In genomic region chr13:49172335-49172734, GRCm38 (mm10) we compare ENCODE assay signal across 12 mouse cellular contexts. TPM values are rescaled to one million over a fixed set of nuclear protein-coding genes. Genes with fewer than 3 reads are reported as not detected.
A peak's percentile ranks its signal among the peaks of the same experiment; 100 is the strongest.
DNase-seq lines count a peak whose midpoint lies in the region; ATAC-seq and TF ChIP-seq lines count a peak whose summit lies in the region.
"Had no signal": no experiment of that assay in that cellular context is flagged by ENCODE, and none has a peak within 500 bp of the region (broad histone marks: within the 10 kb centered on the region; RNA-seq: fewer than 3 reads in every experiment).

No protein-coding gene starts in this region.

- H3K4me2 ChIP-seq in lung, embryonic 16.5 days (ENCODE audit: low read depth, low read length), result no peak overlapping the region
- H3K4me2 ChIP-seq in hindbrain, postnatal 0 days (ENCODE audit: low read depth, low read length), result no peak overlapping the region
- no peak overlapping the region for H3K4me2 ChIP-seq in lung, postnatal 0 days (replicated peaks; ENCODE audit: low read depth, low read length)
- H3K4me2 ChIP-seq in intestine, embryonic 15.5 days (replicated peaks), result no peak overlapping the region
- H3K4me2 ChIP-seq: neural tube, embryonic 12.5 days had no signal

- no peak overlapping the region for H3K9ac ChIP-seq in lung, embryonic 16.5 days (ENCODE audit: low read length)
- no peak overlapping the region for H3K9ac ChIP-seq in hindbrain, postnatal 0 days (replicated peaks; ENCODE audit: low read length)
- no peak overlapping the region for H3K9ac ChIP-seq in lung, postnatal 0 days (replicated peaks; ENCODE audit: low read depth)
- no peak overlapping the region for H3K9ac ChIP-seq in intestine, embryonic 15.5 days
- H3K9ac ChIP-seq: neural tube, embryonic 12.5 days had no signal

- H3K36me3 ChIP-seq in lung, embryonic 16.5 days (ENCODE audit: control insufficient read depth, insufficient read depth, low read length), result no peaks in the 10 kb centered on the region
- H3K36me3 ChIP-seq in hindbrain, postnatal 0 days (ENCODE audit: insufficient read depth, low read length), result no peaks in the 10 kb centered on the region
- no peaks in the 10 kb centered on the region for H3K36me3 ChIP-seq in lung, postnatal 0 days (ENCODE audit: insufficient read depth, low read length)
- no peaks in the 10 kb centered on the region for H3K36me3 ChIP-seq in intestine, embryonic 15.5 days
- H3K36me3 ChIP-seq: G1E; neural tube, embryonic 12.5 days had no signal

- no peaks in the 10 kb centered on the region for H3K9me3 ChIP-seq in lung, embryonic 16.5 days (ENCODE audit: control insufficient read depth, low read length)
- H3K9me3 ChIP-seq in hindbrain, postnatal 0 days (ENCODE audit: low read length), result no peaks in the 10 kb centered on the region
- no peaks in the 10 kb centered on the region for H3K9me3 ChIP-seq in lung, postnatal 0 days (ENCODE audit: low read length)
- no peaks in the 10 kb centered on the region for H3K9me3 ChIP-seq in intestine, embryonic 15.5 days
- H3K9me3 ChIP-seq: G1E; neural tube, embryonic 12.5 days had no signal

- no peaks in the 10 kb centered on the region for H3K27me3 ChIP-seq in lung, embryonic 16.5 days (ENCODE audit: control insufficient read depth, insufficient read depth, low read depth, low read length)
- no peaks in the 10 kb centered on the region for H3K27me3 ChIP-seq in hindbrain, postnatal 0 days (ENCODE audit: insufficient read depth, low read length)
- H3K27me3 ChIP-seq in lung, postnatal 0 days (replicated peaks; ENCODE audit: insufficient read depth, low read length), result no peaks in the 10 kb centered on the region
- no peaks in the 10 kb centered on the region for H3K27me3 ChIP-seq in intestine, embryonic 15.5 days (replicated peaks)
- H3K27me3 ChIP-seq: neural tube, embryonic 12.5 days had no signal

- no peak for TF ChIP-seq EP300 in lung, postnatal 0 days (IDR thresholded peaks at IDR 0.05)

- DNase-seq in lung, adult 2 months, result no peak
- peak; percentile 93 for DNase-seq in cerebellum, adult 9-11 months
- DNase-seq in hindbrain, postnatal 0 days (ENCODE audit: low spot score), result peak; percentile 65
- DNase-seq in right cerebral cortex, postnatal 10 days (ENCODE audit: low spot score in 2 of 2), result peak; percentile 70 to 81
- no peak for DNase-seq in lung, postnatal 0 days (ENCODE audit: low spot score)
- DNase-seq: gastrocnemius, postnatal 25 days; heart, postnatal 4 days; lung, postnatal 10 days had no signal

- no peaks in the 10 kb centered on the region for H3K4me1 ChIP-seq in lung, embryonic 16.5 days (replicated peaks; ENCODE audit: control insufficient read depth, insufficient read depth, low read length)
- H3K4me1 ChIP-seq in lung, adult 2 months (ENCODE audit: control insufficient read depth, insufficient read depth, low read length), result no peaks in the 10 kb centered on the region
- H3K4me1 ChIP-seq in hindbrain, postnatal 0 days (ENCODE audit: insufficient read depth, low read length), result 0 out of 2 replicates have a peak, but pooled peaks cover 3% of the 10 kb centered on the region
- H3K4me1 ChIP-seq in lung, postnatal 0 days (ENCODE audit: insufficient read depth, low read depth, low read length), result no peaks in the 10 kb centered on the region
- H3K4me1 ChIP-seq in intestine, embryonic 15.5 days (replicated peaks), result no peaks in the 10 kb centered on the region
- H3K4me1 ChIP-seq: neural tube, embryonic 12.5 days had no signal

- TF ChIP-seq CTCF in lung, adult 2 months (IDR thresholded peaks at IDR 0.05; ENCODE audit: insufficient read depth, low read length), result no peak
- no peak for TF ChIP-seq CTCF in hindbrain, postnatal 0 days (IDR thresholded peaks at IDR 0.05; ENCODE audit: low read depth)
- no peak for TF ChIP-seq CTCF in lung, postnatal 0 days (IDR thresholded peaks at IDR 0.05)

- WGBS in lung, embryonic 16.5 days, result 86% methylated on average over 7 of the region's 7 CpGs
- WGBS in lung, adult 2 months, result 95% methylated on average over 7 of the region's 7 CpGs
- 51% methylated on average over 7 of the region's 7 CpGs for WGBS in hindbrain, postnatal 0 days
- WGBS in lung, postnatal 0 days, result 93% methylated on average over 7 of the region's 7 CpGs
- WGBS in intestine, embryonic 15.5 days, result 93% methylated on average over 7 of the region's 7 CpGs

- H3K27ac ChIP-seq in lung, embryonic 16.5 days (ENCODE audit: low read length), result no peak overlapping the region
- H3K27ac ChIP-seq in hindbrain, postnatal 0 days, result peak overlapping the region; percentile 17; the same call in 1 of the 2 replicates
- no peak overlapping the region for H3K27ac ChIP-seq in lung, postnatal 0 days (ENCODE audit: low read length)
- H3K27ac ChIP-seq in intestine, embryonic 15.5 days, result no peak overlapping the region
- H3K27ac ChIP-seq: neural tube, embryonic 12.5 days had no signal

- H3K4me3 ChIP-seq in lung, embryonic 16.5 days (ENCODE audit: low read length), result no peak overlapping the region
- no peak overlapping the region for H3K4me3 ChIP-seq in lung, adult 2 months (replicated peaks; ENCODE audit: extremely low read depth, low read depth, low read length)
- no peak overlapping the region for H3K4me3 ChIP-seq in hindbrain, postnatal 0 days (ENCODE audit: low read length)
- H3K4me3 ChIP-seq in lung, postnatal 0 days (ENCODE audit: low read depth, low read length), result no peak overlapping the region
- H3K4me3 ChIP-seq in intestine, embryonic 15.5 days (replicated peaks), result no peak overlapping the region
- H3K4me3 ChIP-seq: neural tube, embryonic 12.5 days had no signal

- TF ChIP-seq POLR2A in lung, adult 2 months (IDR thresholded peaks at IDR 0.05; ENCODE audit: borderline replicate concordance, extremely low read depth, low read depth, low read length), result no peak

- ATAC-seq in lung, embryonic 16.5 days (ENCODE audit: low read depth), result 0 out of 2 replicates have a peak, but pooled peaks have one; percentile 6
- ATAC-seq in hindbrain, postnatal 0 days, result peak; percentile 48
- ATAC-seq in lung, postnatal 0 days, result no peak
- ATAC-seq in intestine, embryonic 15.5 days, result no peak

RNA-seq across cellular contexts. Expression of gene Ninj1, which starts 14.9 kb away (rescaled TPM):
- 46.8 and 47.5 TPM in 2 replicates for polyA plus RNA-seq in lung, embryonic 16.5 days (2015; fragmentation: Nextera tagmentation; extraction: Ambion mirVana)
- polyA plus RNA-seq in lung, adult 2 months (2012; rRNA removed), result 161 and 222 TPM in 2 replicates
- 44.1 and 54.4 TPM in 2 replicates for total RNA-seq in hindbrain, postnatal 0 days (2014; rRNA removed)
- 50.0 and 50.7 TPM in 2 replicates for polyA plus RNA-seq in hindbrain, postnatal 0 days (2015; fragmentation: Nextera tagmentation; extraction: Ambion mirVana)
- polyA plus RNA-seq in lung, postnatal 0 days (2015; fragmentation: Nextera tagmentation; extraction: Ambion mirVana), result 66.3 and 72.0 TPM in 2 replicates
- polyA plus RNA-seq in intestine, embryonic 15.5 days (2015; fragmentation: Nextera tagmentation; extraction: Ambion mirVana), result 54.8 and 62.1 TPM in 2 replicates

RNA-seq across cellular contexts. Expression of gene Wnk2, which starts 24.5 kb away (rescaled TPM):
- polyA plus RNA-seq in lung, embryonic 16.5 days (2015; fragmentation: Nextera tagmentation; extraction: Ambion mirVana), result 0.85 and 0.98 TPM in 2 replicates
- polyA plus RNA-seq in lung, adult 2 months (2012; rRNA removed), result 1.5 and 4.2 TPM in 2 replicates
- total RNA-seq in hindbrain, postnatal 0 days (2014; rRNA removed), result 63.8 and 68.9 TPM in 2 replicates
- polyA plus RNA-seq in hindbrain, postnatal 0 days (2015; fragmentation: Nextera tagmentation; extraction: Ambion mirVana), result 14.5 and 15.1 TPM in 2 replicates
- 0.36 and 0.39 TPM in 2 replicates for polyA plus RNA-seq in lung, postnatal 0 days (2015; fragmentation: Nextera tagmentation; extraction: Ambion mirVana)
- polyA plus RNA-seq in intestine, embryonic 15.5 days (2015; fragmentation: Nextera tagmentation; extraction: Ambion mirVana), result 3.1 and 4.1 TPM in 2 replicates
- polyA plus RNA-seq: G1E had no signal

RNA-seq across cellular contexts. Expression of gene Card19, which starts 43.5 kb away (rescaled TPM):
- 48.7 and 57.1 TPM in 2 replicates for polyA plus RNA-seq in lung, embryonic 16.5 days (2015; fragmentation: Nextera tagmentation; extraction: Ambion mirVana)
- polyA plus RNA-seq in lung, adult 2 months (2012; rRNA removed), result 142 and 178 TPM in 2 replicates
- 18.4 and 34.8 TPM in 2 replicates for total RNA-seq in hindbrain, postnatal 0 days (2014; rRNA removed)
- 49.6 and 50.8 TPM in 2 replicates for polyA plus RNA-seq in hindbrain, postnatal 0 days (2015; fragmentation: Nextera tagmentation; extraction: Ambion mirVana)
- polyA plus RNA-seq in lung, postnatal 0 days (2015; fragmentation: Nextera tagmentation; extraction: Ambion mirVana), result 90.4 and 112 TPM in 2 replicates
- polyA plus RNA-seq in intestine, embryonic 15.5 days (2015; fragmentation: Nextera tagmentation; extraction: Ambion mirVana), result 52.6 and 54.8 TPM in 2 replicates

Comparison
In these comparisons a context has a peak if more than half of its experiments do, and no peak if none do; other contexts are left out.
1. ATAC-seq: peak in lung, embryonic 16.5 days (single experiment) and hindbrain, postnatal 0 days (single experiment); none in lung, postnatal 0 days (single experiment) and intestine, embryonic 15.5 days (single experiment).
2. DNase-seq: peak in cerebellum, adult 9-11 months (single experiment), hindbrain, postnatal 0 days (single experiment) and right cerebral cortex, postnatal 10 days (2 of 2); none in lung, adult 2 months (single experiment) and lung, postnatal 0 days (single experiment).